Mouse (Mus musculus) forebrain, embryonic 16.5 days (tissue): ENCODE data around the gene Dnajb2. TPM values are rescaled to one million over a fixed set of nuclear protein-coding genes. Genes with fewer than 3 reads are reported as not detected.
"Not testable (repeated sequence)": the region's sequence is repeated elsewhere in the genome, so short reads cannot be mapped to it uniquely, and the experiment has no call there.

ENCODE experiments used
- ATAC-seq: fragments of 200-750 bp; cut with Nextera tagmentation; 2 replicates; pipeline ENCODE4 v1.8.0; 2017; ENCODE audit warnings: mild to moderate bottlenecking, moderate library complexity
- H3K27ac ChIP-seq: fragments of 300-500 bp; sonication (generic); 2 replicates; pipeline ENCODE4 v1.5.1; 2014; ENCODE audit warnings: low read length, control low read depth
- H3K27me3 ChIP-seq: fragments of 300-500 bp; sonication (generic); replicated peaks from 2 replicates; pipeline ENCODE4 v1.6.1; 2014; ENCODE audit warnings: low read length; ENCODE audit not compliant: control insufficient read depth, insufficient read depth
- H3K36me3 ChIP-seq: fragments of 300-500 bp; sonication (generic); 2 replicates; pipeline ENCODE4 v1.6.1; 2014; ENCODE audit not compliant: control insufficient read depth, insufficient read depth
- H3K4me1 ChIP-seq: fragments of 300-500 bp; sonication (generic); replicated peaks from 2 replicates; pipeline ENCODE4 v1.6.1; 2014; ENCODE audit warnings: low read length; ENCODE audit not compliant: control insufficient read depth, insufficient read depth
- H3K4me2 ChIP-seq: fragments of 300-500 bp; sonication (generic); 2 replicates; pipeline ENCODE4 v1.6.1; 2014; ENCODE audit warnings: mild to moderate bottlenecking, low read length, control low read depth
- H3K4me3 ChIP-seq: fragments of 300-500 bp; sonication (generic); replicated peaks from 2 replicates; pipeline ENCODE4 v1.5.1; 2014; ENCODE audit warnings: mild to moderate bottlenecking, low read length, control low read depth
- H3K9ac ChIP-seq: fragments of 300-500 bp; sonication (generic); replicated peaks from 2 replicates; pipeline ENCODE4 v1.6.1; 2014; ENCODE audit warnings: low read depth, low read length, control low read depth
- H3K9me3 ChIP-seq: fragments of 300-500 bp; sonication (generic); 2 replicates; pipeline ENCODE4 v1.6.1; 2016; ENCODE audit warnings: low read length; ENCODE audit not compliant: control insufficient read depth
- WGBS: fragments of 180-500 bp; shearing (Covaris S2); extraction: QIAGEN DNeasy Blood & Tissue Kit; methylation state at CpG from one replicate; pipeline ENCODE4 v1.1.7; 2014; 5-methylcytosine and 5-hydroxymethylcytosine counted together
- polyA plus RNA-seq: library from polyadenylated mRNA; unstranded; fragments of >200 nt; fragmentation: Nextera tagmentation; extraction: Ambion mirVana; gene quantifications from 2 replicates; pipeline ENCODE4 v1.2.1, GENCODE M21; 2015

The Dnajb2 gene
- polyA plus RNA-seq, 1 experiment from 2014 or later: 59.3 TPM

DNA sequence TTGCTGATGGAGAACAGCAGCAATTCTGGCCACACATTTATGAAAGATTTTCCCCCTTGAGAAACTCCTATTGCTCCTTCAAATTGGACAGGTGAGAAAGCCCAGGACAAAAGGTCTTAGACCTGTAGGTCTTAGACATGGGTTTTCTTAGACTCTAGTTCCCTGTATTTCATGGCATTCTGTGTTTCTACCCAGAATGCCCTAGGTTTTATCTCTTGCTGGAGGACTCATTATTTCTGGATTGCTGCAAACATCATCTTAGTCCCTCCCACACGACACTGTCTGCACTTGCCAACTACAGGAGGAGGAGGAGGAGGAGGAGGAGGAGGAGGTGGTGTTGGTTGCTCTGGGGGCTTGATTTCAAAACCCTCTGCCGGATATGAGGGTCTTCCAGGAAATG lies 10.1 kb upstream of the Dnajb2 start:
- no peaks in the 10 kb centered on the region for H3K4me1 ChIP-seq
- no peak for ATAC-seq
- H3K9ac ChIP-seq: no peak overlapping the region
- H3K27me3 ChIP-seq: peaks cover 8% of the 10 kb centered on the region
- 65% methylated on average over 2 of the region's 2 CpGs for WGBS
- H3K9me3 ChIP-seq: no peaks in the 10 kb centered on the region
- no peaks in the 10 kb centered on the region for H3K36me3 ChIP-seq
- no peak overlapping the region for H3K4me2 ChIP-seq
- no peak overlapping the region for H3K27ac ChIP-seq
- H3K4me3 ChIP-seq: no peak overlapping the region

DNA sequence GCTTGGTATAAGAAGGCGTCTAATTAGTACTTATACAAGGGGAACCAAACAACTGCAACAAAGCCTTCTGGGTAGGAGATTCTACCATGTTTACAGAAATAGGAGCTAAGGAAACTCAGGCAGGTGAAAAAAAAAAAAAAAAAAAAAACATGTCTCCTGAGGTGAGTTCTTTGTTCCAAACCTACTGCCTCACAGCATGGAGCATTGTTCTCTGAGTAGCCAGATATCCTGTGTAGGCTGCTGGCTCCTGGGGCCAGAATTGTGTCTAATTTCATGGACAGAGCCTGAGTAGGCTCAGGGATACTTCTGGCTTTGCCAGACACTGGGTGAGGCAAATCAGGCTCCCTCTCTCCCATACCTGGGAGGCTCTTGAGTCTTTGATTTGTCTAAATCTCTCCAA lies 8.6 kb upstream of the Dnajb2 start:
- no peak overlapping the region for H3K4me3 ChIP-seq
- 74% methylated on average over 1 of the region's 1 CpGs for WGBS
- ATAC-seq: no peak
- no peaks in the 10 kb centered on the region for H3K9me3 ChIP-seq
- H3K9ac ChIP-seq: no peak overlapping the region
- H3K27ac ChIP-seq: no peak overlapping the region
- H3K4me2 ChIP-seq: no peak overlapping the region
- 0 out of 2 replicates have a peak, but pooled peaks cover 2% of the 10 kb centered on the region for H3K27me3 ChIP-seq
- no peaks in the 10 kb centered on the region for H3K4me1 ChIP-seq
- no peaks in the 10 kb centered on the region for H3K36me3 ChIP-seq

- WGBS: 71% methylated on average over 4 of the region's 4 CpGs
- H3K27ac ChIP-seq: no peak overlapping the region
- H3K27me3 ChIP-seq: no peaks in the 10 kb centered on the region
- no peaks in the 10 kb centered on the region for H3K9me3 ChIP-seq
- H3K36me3 ChIP-seq: no peaks in the 10 kb centered on the region
- no peak for ATAC-seq
- H3K9ac ChIP-seq: no peak overlapping the region
- H3K4me1 ChIP-seq: no peaks in the 10 kb centered on the region
- H3K4me2 ChIP-seq: no peak overlapping the region
- H3K4me3 ChIP-seq: no peak overlapping the region
These were observed 7.0 kb upstream of the Dnajb2 start for GRCm38 (mm10) chr1:75229158-75229557.

- Histone ChIP-seq H3K27me3 (no peaks in the 10 kb centered on the region), H3K9ac (no peak overlapping the region), H3K4me3 (no peak overlapping the region), H3K4me2 (no peak overlapping the region), H3K27ac (no peak overlapping the region), H3K9me3 (no peaks in the 10 kb centered on the region), H3K4me1 (peaks cover 6% of the 10 kb centered on the region), H3K36me3 (no peaks in the 10 kb centered on the region)
- WGBS: 76% methylated on average over 7 of the region's 7 CpGs
- no peak for ATAC-seq
These were observed 5.7 kb upstream of the Dnajb2 start for GRCm38 (mm10) chr1:75230335-75230994.

- no peak for ATAC-seq
- Histone ChIP-seq H3K4me3 (no peak overlapping the region), H3K9ac (no peak overlapping the region), H3K9me3 (no peaks in the 10 kb centered on the region), H3K36me3 (no peaks in the 10 kb centered on the region), H3K4me2 (no peak overlapping the region), H3K4me1 (peaks cover 10% of the 10 kb centered on the region), H3K27me3 (no peaks in the 10 kb centered on the region), H3K27ac (no peak overlapping the region)
- 81% methylated on average over 4 of the region's 4 CpGs for WGBS
These were observed 5.0 kb upstream of the Dnajb2 start for GRCm38 (mm10) chr1:75231224-75231623.

DNA sequence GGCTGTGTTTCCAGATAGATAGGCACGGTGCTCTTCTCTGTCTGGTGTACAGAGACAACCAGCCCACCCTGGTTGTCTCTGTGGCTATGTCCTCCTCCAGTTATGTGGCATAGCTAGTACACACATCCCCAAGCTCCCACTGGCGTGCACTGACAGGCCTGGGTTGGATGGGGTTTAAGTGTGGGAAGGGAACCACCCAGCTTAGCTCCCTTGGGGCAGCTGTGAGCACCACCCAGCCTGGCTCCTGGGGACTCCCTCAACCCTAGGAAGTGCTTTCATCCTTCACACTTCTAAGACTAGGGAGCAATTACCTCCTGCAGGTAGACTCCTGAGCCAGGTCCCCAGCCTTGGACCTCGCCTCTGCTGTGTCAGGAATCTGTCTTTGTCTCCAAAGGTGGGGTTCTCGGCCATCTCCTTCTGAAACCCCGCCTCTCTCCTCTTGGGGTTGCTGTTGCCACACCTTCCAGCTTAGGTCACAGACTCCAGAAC lies 4.5 kb upstream of the Dnajb2 start, which contains the start of gene A630095N17Rik:
A630095N17Rik (minus strand) TSS at position 439 of the 489 bp plus-strand sequence.
- Histone ChIP-seq H3K9me3 (no peaks in the 10 kb centered on the region), H3K4me2 (no peak within 1 kb of the TSS), H3K4me3 (no peak within 1 kb of the TSS), H3K9ac (no peak within 1 kb of the TSS), H3K36me3 (no peaks in the 10 kb centered on the region), H3K27me3 (no peaks in the 10 kb centered on the region), H3K4me1 (peaks cover 11% of the 10 kb centered on the region), H3K27ac (no peak within 1 kb of the TSS)
- ATAC-seq: no peak
- WGBS: 72% methylated on average over 5 of the region's 5 CpGs

DNA sequence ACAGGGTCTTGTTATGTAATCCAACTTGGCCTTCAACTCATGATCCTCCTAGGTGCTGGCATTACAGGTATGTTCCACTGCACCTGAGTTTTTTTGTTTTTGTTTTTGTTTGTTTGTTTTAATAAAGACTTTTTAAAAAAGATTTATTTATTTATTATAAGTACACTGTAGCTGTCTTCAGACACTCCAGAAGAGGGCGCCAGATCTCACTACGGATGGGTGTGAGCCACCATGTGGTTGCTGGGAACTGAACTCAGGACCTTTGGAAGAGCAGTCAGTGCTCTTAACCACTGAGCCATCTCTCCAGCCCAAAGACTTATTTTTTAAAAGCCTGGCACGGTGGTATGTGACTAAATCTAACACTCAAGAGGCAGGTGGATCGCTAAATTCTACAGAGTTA lies 3.7 kb upstream of the Dnajb2 start:
- not testable (repeated sequence) for H3K9ac ChIP-seq, H3K9me3 ChIP-seq, ATAC-seq, H3K4me2 ChIP-seq, H3K27me3 ChIP-seq, H3K36me3 ChIP-seq, H3K27ac ChIP-seq, H3K4me3 ChIP-seq
- H3K4me1 ChIP-seq: peaks cover 18% of the 10 kb centered on the region
- WGBS: 69% methylated on average over 4 of the region's 4 CpGs

DNA sequence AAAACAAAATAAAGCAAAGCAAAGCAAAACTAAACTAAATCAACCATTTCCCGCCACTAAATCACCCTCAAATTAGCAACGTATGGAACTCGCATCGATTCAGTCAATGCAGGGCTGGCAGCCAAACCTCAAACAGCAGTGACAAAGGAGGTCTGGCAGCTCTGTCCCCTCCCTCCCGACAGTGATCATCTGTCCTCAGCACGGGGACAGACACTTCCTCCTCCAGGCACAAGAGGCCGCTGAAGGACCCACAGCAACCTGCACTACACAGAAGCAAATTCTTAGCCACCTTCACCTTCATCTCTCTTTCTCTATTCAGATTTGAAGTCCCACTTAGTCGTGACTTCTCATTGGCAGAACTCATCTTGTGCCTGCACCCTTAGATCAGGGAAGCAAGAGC lies 1.6 kb upstream of the Dnajb2 start:
- no peaks in the 10 kb centered on the region for H3K36me3 ChIP-seq
- no peak overlapping the region for H3K4me3 ChIP-seq
- WGBS: 1% methylated on average over 8 of the region's 8 CpGs
- H3K4me1 ChIP-seq: peaks cover 18% of the 10 kb centered on the region
- ATAC-seq: peak; percentile 65
- no peak overlapping the region for H3K4me2 ChIP-seq
- no peak overlapping the region for H3K27ac ChIP-seq
- H3K9me3 ChIP-seq: no peaks in the 10 kb centered on the region
- H3K27me3 ChIP-seq: no peaks in the 10 kb centered on the region
- no peak overlapping the region for H3K9ac ChIP-seq

DNA sequence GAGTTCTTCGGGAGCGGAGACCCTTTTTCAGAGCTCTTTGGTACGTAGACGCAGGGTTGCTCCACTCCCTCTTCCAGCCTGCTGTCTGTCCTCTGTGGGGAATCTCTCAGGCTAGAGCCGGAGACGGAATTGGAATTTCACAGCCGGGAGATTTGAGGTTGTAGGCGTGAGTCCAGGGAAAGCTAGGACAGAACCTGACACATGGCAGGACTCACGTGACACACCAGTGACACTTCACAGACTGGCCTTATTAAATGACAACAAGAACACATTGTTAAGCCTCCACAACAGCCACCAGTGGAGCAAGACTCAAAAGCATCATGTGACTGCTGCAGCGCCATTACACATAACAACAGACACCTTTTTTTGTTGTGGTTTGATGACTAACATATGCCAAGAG lies 3.4 kb downstream of the Dnajb2 start:
- peaks cover 16% of the 10 kb centered on the region for H3K4me1 ChIP-seq
- H3K27ac ChIP-seq: no peak overlapping the region
- H3K27me3 ChIP-seq: no peaks in the 10 kb centered on the region
- H3K4me2 ChIP-seq: no peak overlapping the region
- 79% methylated on average over 10 of the region's 10 CpGs for WGBS
- no peak overlapping the region for H3K4me3 ChIP-seq
- H3K36me3 ChIP-seq: peaks cover 6% of the 10 kb centered on the region
- H3K9ac ChIP-seq: no peak overlapping the region
- no peak for ATAC-seq
- H3K9me3 ChIP-seq: no peaks in the 10 kb centered on the region

DNA sequence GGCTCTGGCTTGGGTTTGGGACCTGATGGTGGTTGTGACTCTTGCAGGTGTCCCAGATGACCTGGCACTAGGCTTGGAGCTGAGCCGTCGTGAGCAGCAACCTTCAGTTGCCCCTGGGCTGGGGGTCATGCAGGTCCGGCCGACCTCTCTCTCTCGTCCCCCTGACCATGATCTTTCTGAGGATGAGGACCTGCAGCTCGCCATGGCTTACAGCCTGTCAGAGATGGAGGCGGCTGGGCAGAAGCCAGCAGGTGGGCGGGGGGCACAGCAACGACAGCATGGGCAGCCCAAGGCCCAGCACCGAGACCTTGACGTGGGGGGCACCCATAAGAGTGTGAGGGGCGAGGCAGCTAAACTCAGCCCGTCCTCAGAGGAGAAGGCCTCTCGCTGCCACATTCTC lies 7.2 kb downstream of the Dnajb2 start:
- WGBS: 88% methylated on average over 14 of the region's 14 CpGs

More for the DNA sequence above, 7.2 kb downstream of the Dnajb2 start:
- H3K36me3 ChIP-seq: peaks cover 6% of the 10 kb centered on the region
- H3K9ac ChIP-seq: no peak overlapping the region
- no peak overlapping the region for H3K27ac ChIP-seq
- ATAC-seq: no peak
- no peaks in the 10 kb centered on the region for H3K27me3 ChIP-seq
- no peak overlapping the region for H3K4me2 ChIP-seq
- no peaks in the 10 kb centered on the region for H3K9me3 ChIP-seq
- H3K4me1 ChIP-seq: peaks cover 4% of the 10 kb centered on the region
- H3K4me3 ChIP-seq: no peak overlapping the region
